9 mouse cellular contexts compared by ENCODE assay signal in genomic region chr13:111684056-111684625, GRCm38 (mm10). TPM values are rescaled to one million over a fixed set of nuclear protein-coding genes. Genes with fewer than 3 reads are reported as not detected.
DNase-seq lines count a peak whose midpoint lies in the region; ATAC-seq and TF ChIP-seq lines count a peak whose summit lies in the region.
"Had no signal": no experiment of that assay in that cellular context is flagged by ENCODE, and none has a peak within 500 bp of the region (broad histone marks: within the 10 kb centered on the region; RNA-seq: fewer than 3 reads in every experiment).

No protein-coding gene starts in this region.

- no peak overlapping the region for H3K27ac ChIP-seq in left cerebral cortex, adult 2 months
- H3K27ac ChIP-seq: kidney, postnatal 0 days had no signal

- intact Hi-C loops in left cerebral cortex, postnatal 4 days (cut with DNase I) = loop anchor here (10.0 kb wide), 1 partner anchor 189 kb away; the partner anchor contains the start of gene Gpbp1
- intact Hi-C loops in left cerebral cortex, adult 2 months (cut with DNase I) = no loop called here

- no peak overlapping the region for H3K4me3 ChIP-seq in left cerebral cortex, adult 2 months

- TF ChIP-seq CTCF in left cerebral cortex, adult 2 months (IDR thresholded peaks at IDR 0.05) = no peak

- peak; percentile 5 for DNase-seq in cerebellum, adult 9-11 months
- no peak for DNase-seq in cerebellum, adult 8-10 months
- DNase-seq in left cerebral cortex, postnatal 4 days = peak; percentile 15
- DNase-seq in left cerebral cortex, adult 18-20 months (ENCODE audit: low spot score in 2 of 2) = no peak
- peak; percentile 6 for DNase-seq in lung, postnatal 10 days
- no peak for DNase-seq in adrenal gland, adult 8-10 months
- no peak for DNase-seq in left cerebral cortex, adult 2 months (ENCODE audit: extremely low spot score in 1 of 2, low spot score in 2 of 2)

- ATAC-seq in common myeloid progenitor, adult 5-6 weeks (replicated peaks; ENCODE audit: low read depth, poor library complexity, severe bottlenecking) = peak; percentile 39

RNA-seq across cellular contexts. Expression of gene Mier3, which starts 3.4 kb away (rescaled TPM):
- 10 to 100 TPM; 34.1 to 34.5 TPM for total RNA-seq in left cerebral cortex, postnatal 4 days (2021)
- 10 to 100 TPM; 28.0 to 31.6 TPM for total RNA-seq in left cerebral cortex, adult 18-20 months (2021)
- total RNA-seq in common myeloid progenitor, adult 5-6 weeks (2017) = 68.1 and 77.3 TPM in 2 replicates
- total RNA-seq in adrenal gland, adult 8-10 months (2022) = 10 to 100 TPM; 35.1 to 49.7 (median 40.7) TPM
- total RNA-seq in left cerebral cortex, adult 2 months (2021) = 10 to 100 TPM; 27.1 to 29.9 TPM

Comparison
In these comparisons a context has a peak if more than half of its experiments do, and no peak if none do; other contexts are left out.
1. DNase-seq: peak in cerebellum, adult 9-11 months (single experiment), left cerebral cortex, postnatal 4 days (single experiment) and lung, postnatal 10 days (single experiment); none in cerebellum, adult 8-10 months (single experiment), left cerebral cortex, adult 18-20 months (0 of 2), adrenal gland, adult 8-10 months (single experiment) and left cerebral cortex, adult 2 months (0 of 2).